Mouse (Mus musculus) forebrain, embryonic 14.5 days (tissue): ENCODE data around the gene Atg7. TPM values are rescaled to one million over a fixed set of nuclear protein-coding genes. Genes with fewer than 3 reads are reported as not detected.
A peak's percentile ranks its signal among the peaks of the same experiment; 100 is the strongest.

Source experiments
- ATAC-seq: fragments of 200-750 bp; cut with Nextera tagmentation; 2 replicates; pipeline ENCODE4 v1.8.0; 2017; ENCODE audit warnings: mild to moderate bottlenecking, moderate library complexity
- DNase-seq: peaks from one replicate; pipeline ENCODE4 v3.0.0-alpha.2; 2015; ENCODE audit warnings: low spot score
- H3K27ac ChIP-seq: fragments of 300-500 bp; sonication (generic); 2 replicates; pipeline ENCODE4 v1.5.1; 2014; ENCODE audit warnings: low read depth, mild to moderate bottlenecking, control low read depth, low read length, moderate library complexity
- H3K27me3 ChIP-seq: fragments of 300-500 bp; sonication (generic); replicated peaks from 2 replicates; pipeline ENCODE4 v1.6.1; 2014; ENCODE audit warnings: low read length, control low read depth, mixed read lengths; ENCODE audit not compliant: control insufficient read depth, insufficient read depth
- H3K36me3 ChIP-seq: fragments of 300-500 bp; sonication (generic); 2 replicates; pipeline ENCODE4 v1.6.1; 2014; ENCODE audit warnings: low read length, control low read depth; ENCODE audit not compliant: control insufficient read depth, insufficient read depth
- H3K4me1 ChIP-seq: fragments of 300-500 bp; sonication (generic); 2 replicates; pipeline ENCODE4 v1.6.1; 2014; ENCODE audit warnings: antibody characterized with exemption, low read length, control low read depth; ENCODE audit not compliant: control insufficient read depth, insufficient read depth
- H3K4me2 ChIP-seq: fragments of 300-500 bp; sonication (generic); 2 replicates; pipeline ENCODE4 v1.6.1; 2014; ENCODE audit warnings: mild to moderate bottlenecking, control low read depth, low read length
- H3K4me3 ChIP-seq: fragments of 300-500 bp; sonication (generic); 2 replicates; pipeline ENCODE4 v1.5.1; 2014; ENCODE audit warnings: low read depth, low read length, control low read depth
- H3K9ac ChIP-seq: fragments of 300-500 bp; sonication (generic); 2 replicates; pipeline ENCODE4 v1.6.1; 2014; ENCODE audit warnings: mild to moderate bottlenecking, low read length, control low read depth, moderate library complexity
- H3K9me3 ChIP-seq: fragments of 300-500 bp; sonication (generic); replicated peaks from 2 replicates; pipeline ENCODE4 v1.6.1; 2016; ENCODE audit warnings: low read length, control low read depth, mixed read lengths; ENCODE audit not compliant: control insufficient read depth
- WGBS: fragments of 180-500 bp; shearing (Covaris S2); extraction: QIAGEN DNeasy Blood & Tissue Kit; methylation state at CpG from one replicate; pipeline ENCODE4 v1.1.7; 2014; 5-methylcytosine and 5-hydroxymethylcytosine counted together
- polyA plus RNA-seq: library from polyadenylated mRNA; unstranded; fragments of >200 nt; fragmentation: Nextera tagmentation; extraction: Ambion mirVana; gene quantifications from 2 replicates; pipeline ENCODE4 v1.2.1, GENCODE M21; 2014

Gene Atg7
- polyA plus RNA-seq, 1 experiment from 2014 or later, result 21.8 TPM

DNA sequence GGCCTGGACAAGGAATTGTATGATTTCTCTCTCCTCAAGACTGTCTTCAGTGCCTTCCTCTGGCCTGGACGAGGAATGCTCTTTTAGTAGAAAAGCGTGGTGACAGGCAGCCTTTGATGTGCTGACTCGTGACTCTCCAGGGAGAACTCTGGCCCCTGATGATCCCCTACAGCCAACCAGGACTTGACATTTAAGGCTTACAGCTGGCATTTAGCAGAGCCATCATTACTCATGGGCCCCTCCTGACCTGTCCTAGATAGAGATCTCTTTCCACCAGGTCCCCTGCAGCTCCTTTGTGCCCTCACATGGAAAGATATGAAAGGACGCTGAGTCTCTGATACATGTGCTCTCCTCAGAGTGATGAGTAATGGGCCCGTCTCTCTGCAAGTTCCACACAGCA is 33.2 kb downstream of the Atg7 start:
- no peak overlapping the region for H3K4me2 ChIP-seq
- no peak overlapping the region for H3K9ac ChIP-seq
- 81% methylated on average over 5 of the region's 5 CpGs for WGBS

DNA sequence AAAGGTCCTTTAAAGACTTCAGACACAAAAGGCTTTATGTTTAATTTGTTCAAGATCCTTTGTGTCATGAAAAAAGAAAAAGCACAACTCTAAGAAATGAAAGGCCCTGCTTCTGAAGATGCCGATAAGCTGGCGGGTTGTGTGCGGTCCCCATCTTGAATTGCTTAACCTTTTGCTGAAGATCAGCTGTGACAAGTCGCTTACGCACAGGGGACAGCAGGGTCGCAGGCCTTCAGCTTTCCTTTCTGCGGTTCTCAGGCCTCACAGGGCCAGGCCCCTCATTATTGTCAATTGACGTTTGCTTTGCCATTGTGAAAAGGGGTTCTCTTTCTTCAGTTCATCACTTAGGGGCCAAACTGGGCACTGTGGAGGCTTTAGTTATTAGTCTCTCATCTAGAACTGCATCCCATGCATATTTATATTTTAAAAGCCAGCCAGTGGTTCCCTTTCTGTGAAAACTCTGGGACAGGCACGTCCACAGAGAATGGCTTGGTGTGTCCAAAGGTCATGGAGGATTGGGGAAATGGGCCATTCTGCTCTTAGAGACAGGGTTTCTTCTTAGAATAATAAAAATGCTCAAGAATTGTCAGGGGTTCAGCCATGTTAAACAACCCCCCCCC is 39.3 kb downstream of the Atg7 start:
- DNase-seq (no peak), ATAC-seq (no peak)
- no peaks in the 10 kb centered on the region for H3K27me3 ChIP-seq
- no peak overlapping the region for H3K9ac ChIP-seq
- H3K36me3 ChIP-seq, result peaks cover 5% of the 10 kb centered on the region; the same call in 1 of the 2 replicates
- no peak overlapping the region for H3K27ac ChIP-seq
- no peaks in the 10 kb centered on the region for H3K9me3 ChIP-seq
- H3K4me3 ChIP-seq, result no peak overlapping the region
- no peaks in the 10 kb centered on the region for H3K4me1 ChIP-seq
- WGBS, result 23% methylated on average over 9 of the region's 9 CpGs
- H3K4me2 ChIP-seq, result no peak overlapping the region

More for the DNA sequence above, 33.2 kb downstream of the Atg7 start:
- Histone ChIP-seq H3K27ac (no peak overlapping the region), H3K36me3 (peaks cover 5% of the 10 kb centered on the region; the same call in 1 of the 2 replicates), H3K9me3 (no peaks in the 10 kb centered on the region), H3K4me3 (no peak overlapping the region), H3K4me1 (no peaks in the 10 kb centered on the region), H3K27me3 (no peaks in the 10 kb centered on the region)
- no peak for ATAC-seq
- no peak for DNase-seq

- Histone ChIP-seq H3K4me3 (no peak overlapping the region), H3K4me1 (no peaks in the 10 kb centered on the region), H3K4me2 (no peak overlapping the region), H3K9me3 (no peaks in the 10 kb centered on the region), H3K27me3 (no peaks in the 10 kb centered on the region), H3K36me3 (peaks cover 5% of the 10 kb centered on the region; the same call in 1 of the 2 replicates), H3K9ac (no peak overlapping the region), H3K27ac (no peak overlapping the region)
- ATAC-seq, result no peak
- 93% methylated on average over 1 of the region's 1 CpGs for whole genome bisulfite sequencing
- DNase-seq, result no peak
Observed at GRCm38 (mm10) chr6:114683741-114684140, 40.8 kb downstream of the Atg7 start.

DNA sequence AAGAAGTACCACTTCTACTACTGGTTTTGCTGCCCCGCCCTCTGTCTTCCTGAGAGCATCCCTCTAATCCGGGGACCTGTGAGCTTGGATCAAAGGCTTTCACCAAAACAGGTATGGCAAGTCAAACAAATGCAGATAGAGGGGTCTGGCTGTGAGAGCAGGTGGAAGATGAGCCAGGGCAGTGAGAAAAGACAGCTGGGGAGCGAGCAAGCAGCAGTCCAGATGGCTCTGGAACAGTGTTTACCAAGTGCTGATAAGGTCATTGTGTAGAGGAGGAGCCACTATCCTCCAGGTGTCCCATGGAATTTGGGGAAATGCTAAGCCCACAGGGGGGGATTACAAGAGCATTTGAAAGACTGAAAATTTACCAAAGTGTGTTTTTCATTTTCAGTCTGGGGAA is 41.5 kb downstream of the Atg7 start:
- DNase-seq, result no peak
- 53% methylated on average over 3 of the region's 3 CpGs for WGBS
- no peak overlapping the region for H3K27ac ChIP-seq
- no peaks in the 10 kb centered on the region for H3K27me3 ChIP-seq
- no peaks in the 10 kb centered on the region for H3K9me3 ChIP-seq
- no peak overlapping the region for H3K4me2 ChIP-seq
- H3K4me3 ChIP-seq, result no peak overlapping the region
- ATAC-seq, result no peak
- H3K4me1 ChIP-seq, result no peaks in the 10 kb centered on the region
- no peak overlapping the region for H3K9ac ChIP-seq
- H3K36me3 ChIP-seq, result peaks cover 5% of the 10 kb centered on the region; the same call in 1 of the 2 replicates

DNA sequence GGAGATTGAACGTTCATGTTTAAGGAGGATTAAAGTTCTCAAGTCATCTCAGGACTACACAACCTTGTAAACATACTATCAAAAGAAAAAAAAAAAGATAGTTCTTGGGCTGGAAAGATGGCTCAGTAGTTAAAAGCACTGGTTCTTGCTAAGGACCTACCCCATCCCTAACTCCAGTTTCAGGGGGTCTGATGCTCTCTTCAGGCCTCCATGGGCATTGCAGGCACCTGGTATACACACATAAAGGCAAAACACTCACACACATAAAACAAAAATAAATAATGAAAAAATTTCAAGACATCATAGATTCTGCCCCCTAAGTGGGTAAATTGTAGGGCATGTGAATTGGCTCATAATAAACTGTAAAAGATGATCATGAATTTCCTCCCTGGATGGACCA is 42.5 kb downstream of the Atg7 start:
- 83% methylated on average over 1 of the region's 1 CpGs for WGBS
- H3K9me3 ChIP-seq, result no peaks in the 10 kb centered on the region
- H3K36me3 ChIP-seq, result peaks cover 5% of the 10 kb centered on the region; the same call in 1 of the 2 replicates
- ATAC-seq (no peak), DNase-seq (no peak)
- no peak overlapping the region for H3K27ac ChIP-seq
- no peak overlapping the region for H3K4me3 ChIP-seq
- no peak overlapping the region for H3K4me2 ChIP-seq
- H3K4me1 ChIP-seq, result no peaks in the 10 kb centered on the region
- no peaks in the 10 kb centered on the region for H3K27me3 ChIP-seq
- H3K9ac ChIP-seq, result no peak overlapping the region

GRCm38 (mm10) chr6:114687035-114687434 is 44.1 kb downstream of the Atg7 start:
- Histone ChIP-seq H3K27ac (no peak overlapping the region), H3K27me3 (no peaks in the 10 kb centered on the region), H3K4me2 (no peak overlapping the region), H3K4me1 (no peaks in the 10 kb centered on the region), H3K9ac (no peak overlapping the region), H3K36me3 (no peaks in the 10 kb centered on the region), H3K9me3 (no peaks in the 10 kb centered on the region), H3K4me3 (no peak overlapping the region)
- DNase-seq, result no peak
- WGBS, result 93% methylated on average over 1 of the region's 1 CpGs
- ATAC-seq, result no peak

DNA sequence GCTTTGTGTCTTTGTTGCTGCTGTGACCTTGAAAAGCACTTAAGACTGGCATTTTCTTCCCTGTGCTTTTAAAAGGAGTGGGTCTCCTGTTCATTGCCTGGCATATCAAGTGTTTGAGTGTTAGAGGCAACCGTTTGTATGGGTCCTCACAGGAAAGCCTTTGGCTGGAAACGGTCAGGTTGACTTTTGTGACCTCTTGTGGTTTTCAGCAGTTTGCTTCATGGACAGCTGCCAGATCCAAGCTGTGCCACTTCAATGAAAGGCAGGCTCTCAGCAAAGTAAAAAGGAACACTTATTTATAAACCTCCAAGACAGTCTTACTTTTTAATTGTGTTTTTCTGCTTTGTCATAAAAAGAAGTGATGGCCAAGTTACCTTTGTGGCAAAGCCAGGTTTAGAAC is 47.8 kb downstream of the Atg7 start:
- Histone ChIP-seq H3K4me2 (no peak overlapping the region), H3K4me3 (no peak overlapping the region), H3K9ac (no peak overlapping the region), H3K27me3 (no peaks in the 10 kb centered on the region), H3K36me3 (no peaks in the 10 kb centered on the region), H3K27ac (no peak overlapping the region), H3K4me1 (0 out of 2 replicates have a peak, but pooled peaks cover 4% of the 10 kb centered on the region), H3K9me3 (no peaks in the 10 kb centered on the region)
- DNase-seq (peak; percentile 16), ATAC-seq (no peak)
- WGBS, result 49% methylated on average over 2 of the region's 2 CpGs

- Histone ChIP-seq H3K9me3 (no peaks in the 10 kb centered on the region), H3K27me3 (no peaks in the 10 kb centered on the region), H3K4me2 (no peak overlapping the region), H3K4me1 (0 out of 2 replicates have a peak, but pooled peaks cover 4% of the 10 kb centered on the region), H3K9ac (no peak overlapping the region), H3K4me3 (no peak overlapping the region), H3K27ac (no peak overlapping the region), H3K36me3 (no peaks in the 10 kb centered on the region)
- ATAC-seq (no peak), DNase-seq (no peak)
- 81% methylated on average over 6 of the region's 6 CpGs for WGBS
Observed at GRCm38 (mm10) chr6:114691530-114691929, 48.6 kb downstream of the Atg7 start.

DNA sequence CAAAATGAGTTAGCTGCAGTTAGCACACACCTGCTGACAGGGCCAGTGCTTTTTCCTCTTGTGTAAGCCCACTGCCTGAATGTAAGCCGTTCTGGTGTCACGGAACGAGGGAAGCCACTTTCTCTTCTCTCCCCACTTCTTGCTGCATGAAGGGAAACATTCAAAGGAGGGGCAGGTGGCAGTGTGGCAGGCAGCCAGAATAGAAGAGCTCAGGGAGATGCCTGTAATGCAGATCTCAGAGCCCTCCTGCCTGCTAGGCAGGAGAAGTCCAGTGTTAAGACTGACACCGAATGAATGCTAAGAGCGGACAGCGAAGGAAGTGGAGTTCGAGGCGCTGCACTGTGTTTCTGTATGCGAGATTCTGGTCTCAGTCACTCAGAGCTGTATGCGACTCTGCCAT is 49.8 kb downstream of the Atg7 start:
- DNase-seq, result peak; percentile 70
- Histone ChIP-seq H3K27ac (peak overlapping the region; percentile 58; the same call in 1 of the 2 replicates), H3K36me3 (0 out of 2 replicates have a peak, but pooled peaks cover 2% of the 10 kb centered on the region), H3K4me1 (0 out of 2 replicates have a peak, but pooled peaks cover 4% of the 10 kb centered on the region), H3K9ac (no peak overlapping the region), H3K4me3 (no peak overlapping the region), H3K9me3 (no peaks in the 10 kb centered on the region), H3K27me3 (no peaks in the 10 kb centered on the region), H3K4me2 (no peak overlapping the region)
- ATAC-seq, result peak; percentile 67; the same call in 1 of the 2 replicates
- WGBS, result 59% methylated on average over 10 of the region's 10 CpGs
